Mouse (Mus musculus): ENCODE data around the gene Endov. TPM values are rescaled to one million over a fixed set of nuclear protein-coding genes. Genes with fewer than 3 reads are reported as not detected.

The Endov gene
- polyA plus RNA-seq, 2 experiments, result 4.3 to 5.1 TPM

DNA sequence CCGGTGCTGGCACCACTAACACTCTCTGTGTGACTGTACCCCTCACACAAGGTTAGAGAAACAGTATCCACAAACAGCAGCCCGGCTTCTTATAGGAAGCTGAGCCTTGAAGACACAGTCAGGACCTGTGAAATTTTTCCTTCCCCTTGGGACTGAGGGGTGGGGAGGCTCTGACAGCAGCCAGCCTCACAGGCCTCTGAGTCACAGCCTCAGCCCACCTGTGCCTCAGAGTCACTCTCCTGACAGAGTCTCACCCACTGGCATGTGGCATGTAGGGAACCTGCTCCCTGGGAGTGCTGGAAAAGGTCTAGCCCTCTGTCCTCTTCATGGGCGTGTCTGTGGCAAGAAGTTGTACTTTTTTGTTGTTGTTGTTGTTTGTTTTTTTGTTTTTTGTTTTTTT is 60.3 kb downstream of the Endov start:
- no peak for DNase-seq (ENCODE audit: low read depth in 3 of 3, low spot score in 3 of 3)
- H3K4me2 ChIP-seq (ENCODE audit: low read depth), result no peak overlapping the region
- no peak for ATAC-seq (ENCODE audit: insufficient read depth)
- no peak overlapping the region for H3K4me3 ChIP-seq (ENCODE audit: insufficient read depth in 1 of 2, low read depth in 2 of 2, low read length in 2 of 2)
- no peaks in the 10 kb centered on the region for H3K36me3 ChIP-seq (replicated peaks; ENCODE audit: control insufficient read depth, insufficient read depth, low read depth)
- H3K4me1 ChIP-seq (replicated peaks; ENCODE audit: control insufficient read depth in 2 of 2, insufficient read depth in 2 of 2, low read length in 1 of 2), result peaks cover 0 to 4% of the 10 kb centered on the region in 2 experiments; a peak in 2 of 4 replicates
- peaks cover 46% of the 10 kb centered on the region for H3K27me3 ChIP-seq (ENCODE audit: control insufficient read depth, insufficient read depth, low read length)
- TF ChIP-seq CTCF (IDR thresholded peaks at IDR 0.05; ENCODE audit: low read depth), result no peak
- no peak for TF ChIP-seq EP300 (IDR thresholded peaks at IDR 0.05; ENCODE audit: low read depth)
- H3K9me3 ChIP-seq (ENCODE audit: control insufficient read depth, low read length), result no peaks in the 10 kb centered on the region
- H3K9ac ChIP-seq (replicated peaks), result no peak overlapping the region
- H3K27ac ChIP-seq, result no peak overlapping the region
- 36% methylated on average over 3 of the region's 3 CpGs for WGBS (ENCODE audit: insufficient replicate concordance)

DNA sequence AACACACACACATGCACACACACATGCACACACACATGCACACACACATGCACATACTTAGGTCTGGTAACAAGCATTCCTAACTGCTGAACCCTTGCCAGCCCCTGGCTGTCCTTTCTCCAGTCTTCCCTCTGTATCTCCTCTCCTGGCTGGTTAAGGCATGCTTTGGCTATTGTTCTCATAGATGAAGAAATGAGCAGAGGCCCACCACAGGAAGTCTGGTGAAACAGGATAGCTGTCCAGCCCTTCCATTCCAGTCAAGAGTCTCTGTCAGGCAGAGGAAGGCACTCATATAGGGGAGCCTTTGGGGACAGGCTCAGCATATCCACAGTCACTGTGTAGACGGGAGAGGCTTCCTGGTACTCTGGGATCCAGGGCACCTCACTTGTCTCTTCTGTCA is 61.2 kb downstream of the Endov start:
- Histone ChIP-seq H3K4me1 (replicated peaks; ENCODE audit: control insufficient read depth in 2 of 2, insufficient read depth in 2 of 2, low read length in 1 of 2) (peaks cover 0 to 4% of the 10 kb centered on the region in 2 experiments; a peak in 2 of 4 replicates), H3K27ac (no peak overlapping the region), H3K4me2 (ENCODE audit: low read depth) (no peak overlapping the region), H3K9me3 (ENCODE audit: control insufficient read depth, low read length) (no peaks in the 10 kb centered on the region), H3K27me3 (ENCODE audit: control insufficient read depth, insufficient read depth, low read length) (peaks cover 38% of the 10 kb centered on the region), H3K4me3 (ENCODE audit: insufficient read depth in 1 of 2, low read depth in 2 of 2, low read length in 2 of 2) (no peak overlapping the region), H3K36me3 (replicated peaks; ENCODE audit: control insufficient read depth, insufficient read depth, low read depth) (no peaks in the 10 kb centered on the region), H3K9ac (replicated peaks) (no peak overlapping the region)
- DNase-seq (ENCODE audit: low read depth in 3 of 3, low spot score in 3 of 3), result no peak
- TF ChIP-seq CTCF (IDR thresholded peaks at IDR 0.05; ENCODE audit: low read depth) (no peak), EP300 (IDR thresholded peaks at IDR 0.05; ENCODE audit: low read depth) (no peak)
- WGBS (ENCODE audit: insufficient replicate concordance), result 0% methylated on average over 1 of the region's 1 CpGs
- ATAC-seq (ENCODE audit: insufficient read depth), result no peak

DNA sequence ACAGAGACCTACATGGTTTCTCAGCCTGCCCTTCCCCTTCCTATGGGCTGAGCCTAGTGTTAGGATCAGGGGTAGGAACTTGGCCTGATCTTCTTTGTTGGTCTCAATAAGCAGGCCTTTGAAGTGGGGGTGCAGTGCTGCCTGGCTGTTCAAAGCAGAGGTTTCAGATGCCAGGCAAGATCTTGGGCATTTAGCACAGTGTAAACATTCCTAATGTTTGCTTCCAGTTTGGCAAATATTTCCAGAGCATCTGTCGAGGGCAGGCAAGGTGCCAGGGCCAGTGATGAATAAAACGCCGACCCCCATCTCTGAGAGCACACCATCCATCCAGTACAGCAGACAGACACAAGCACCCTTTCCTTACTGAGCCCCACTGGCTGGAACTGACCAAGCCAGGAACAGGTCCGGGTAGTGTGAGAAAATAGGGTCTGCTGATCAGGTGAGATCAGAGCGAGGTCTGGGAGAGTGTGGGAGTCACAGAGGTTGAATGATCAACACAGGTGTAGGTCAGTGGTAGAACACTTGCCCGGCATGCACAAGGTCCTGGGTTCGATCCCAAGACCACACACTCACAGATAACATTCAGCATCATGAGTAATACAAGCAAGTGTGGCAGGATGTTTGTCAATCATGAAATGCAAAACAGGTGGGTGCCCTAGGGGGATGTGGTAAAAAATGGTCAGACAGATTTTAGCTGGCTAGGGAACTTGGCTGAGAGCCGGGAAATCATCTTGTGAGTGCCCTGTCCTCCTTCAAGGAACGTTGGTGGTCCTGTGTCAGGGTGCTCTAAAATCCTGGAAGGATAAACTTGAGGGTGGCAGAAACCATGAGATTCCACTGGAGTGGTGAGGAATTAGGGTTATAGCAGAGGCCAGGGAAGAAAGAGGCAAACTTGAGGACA is 62.0 kb downstream of the Endov start:
- H3K4me1 ChIP-seq (replicated peaks; ENCODE audit: control insufficient read depth in 2 of 2, insufficient read depth in 2 of 2, low read length in 1 of 2), result peaks cover 0 to 4% of the 10 kb centered on the region in 2 experiments; a peak in 2 of 4 replicates
- no peak overlapping the region for H3K27ac ChIP-seq
- H3K9me3 ChIP-seq (ENCODE audit: control insufficient read depth, low read length), result no peaks in the 10 kb centered on the region
- H3K27me3 ChIP-seq (ENCODE audit: control insufficient read depth, insufficient read depth, low read length), result peaks cover 29% of the 10 kb centered on the region
- no peak for ATAC-seq (ENCODE audit: insufficient read depth)
- no peak overlapping the region for H3K9ac ChIP-seq (replicated peaks)
- H3K36me3 ChIP-seq (replicated peaks; ENCODE audit: control insufficient read depth, insufficient read depth, low read depth), result no peaks in the 10 kb centered on the region
- no peak for DNase-seq (ENCODE audit: low read depth in 3 of 3, low spot score in 3 of 3)
- no peak overlapping the region for H3K4me2 ChIP-seq (ENCODE audit: low read depth)
- no peak overlapping the region for H3K4me3 ChIP-seq (ENCODE audit: insufficient read depth in 1 of 2, low read depth in 2 of 2, low read length in 2 of 2)
- 47% methylated on average over 9 of the region's 9 CpGs for WGBS (ENCODE audit: insufficient replicate concordance)
- no peak for TF ChIP-seq EP300 (IDR thresholded peaks at IDR 0.05; ENCODE audit: low read depth)
- no peak for TF ChIP-seq CTCF (IDR thresholded peaks at IDR 0.05; ENCODE audit: low read depth)

DNA sequence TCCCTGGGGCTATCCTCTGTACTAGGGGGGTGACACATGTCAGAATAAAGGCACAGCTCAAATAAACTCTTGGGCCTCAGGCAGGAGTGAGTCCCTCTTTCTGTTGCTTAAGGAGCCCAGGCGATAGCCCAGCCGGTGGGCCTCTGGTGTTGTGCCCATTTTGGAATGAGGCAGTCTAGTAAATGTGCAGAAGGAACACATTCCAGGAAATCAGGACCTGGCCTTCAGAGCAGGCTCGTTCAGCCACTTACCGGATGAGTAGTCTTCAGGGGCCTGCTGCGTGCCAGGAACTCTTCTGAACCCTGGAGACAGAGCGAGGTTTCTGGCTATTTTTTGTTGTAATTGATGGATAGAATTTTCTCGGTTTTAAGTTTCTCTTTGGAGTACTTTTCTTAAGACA is 63.6 kb downstream of the Endov start:
- Histone ChIP-seq H3K27me3 (ENCODE audit: control insufficient read depth, insufficient read depth, low read length) (peaks cover 14% of the 10 kb centered on the region), H3K4me3 (ENCODE audit: insufficient read depth in 1 of 2, low read depth in 2 of 2, low read length in 2 of 2) (no peak overlapping the region), H3K4me1 (replicated peaks; ENCODE audit: control insufficient read depth in 2 of 2, insufficient read depth in 2 of 2, low read length in 1 of 2) (peaks cover 0 to 4% of the 10 kb centered on the region in 2 experiments; a peak in 2 of 4 replicates), H3K9me3 (ENCODE audit: control insufficient read depth, low read length) (no peaks in the 10 kb centered on the region), H3K36me3 (replicated peaks; ENCODE audit: control insufficient read depth, insufficient read depth, low read depth) (no peaks in the 10 kb centered on the region), H3K4me2 (ENCODE audit: low read depth) (no peak overlapping the region), H3K9ac (replicated peaks) (no peak overlapping the region), H3K27ac (no peak overlapping the region)
- DNase-seq (ENCODE audit: low read depth in 3 of 3, low spot score in 3 of 3) (no peak), ATAC-seq (ENCODE audit: insufficient read depth) (no peak)
- TF ChIP-seq CTCF (IDR thresholded peaks at IDR 0.05; ENCODE audit: low read depth) (no peak), EP300 (IDR thresholded peaks at IDR 0.05; ENCODE audit: low read depth) (no peak)
- 62% methylated on average over 7 of the region's 7 CpGs for WGBS (ENCODE audit: insufficient replicate concordance)

DNA sequence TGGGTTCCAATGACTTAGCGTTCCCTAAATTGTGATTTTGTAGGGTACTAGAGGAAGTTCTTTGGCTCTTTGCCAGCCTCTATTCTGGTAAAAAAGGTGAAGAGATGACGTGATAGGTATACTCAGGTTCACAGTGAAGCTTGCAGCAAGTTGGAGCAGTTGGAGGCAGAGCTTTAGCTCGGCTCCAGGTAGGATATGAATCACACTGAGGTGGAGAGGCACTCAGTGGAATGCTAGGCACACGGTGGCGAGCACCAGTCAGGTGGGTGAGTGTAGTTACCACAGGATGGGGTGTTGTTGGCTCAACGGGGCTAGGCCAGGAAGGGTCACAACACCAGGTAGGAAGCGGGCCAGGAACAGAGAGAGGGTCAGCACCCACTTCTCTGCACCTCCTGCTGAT is 64.0 kb downstream of the Endov start:
- WGBS (ENCODE audit: insufficient replicate concordance), result 55% methylated on average over 7 of the region's 7 CpGs
- Histone ChIP-seq H3K4me1 (replicated peaks; ENCODE audit: control insufficient read depth in 2 of 2, insufficient read depth in 2 of 2, low read length in 1 of 2) (peaks cover 0 to 4% of the 10 kb centered on the region in 2 experiments; a peak in 2 of 4 replicates), H3K27me3 (ENCODE audit: control insufficient read depth, insufficient read depth, low read length) (peaks cover 9% of the 10 kb centered on the region), H3K4me2 (ENCODE audit: low read depth) (no peak overlapping the region), H3K9me3 (ENCODE audit: control insufficient read depth, low read length) (no peaks in the 10 kb centered on the region), H3K27ac (no peak overlapping the region), H3K4me3 (ENCODE audit: insufficient read depth in 1 of 2, low read depth in 2 of 2, low read length in 2 of 2) (no peak overlapping the region), H3K9ac (replicated peaks) (no peak overlapping the region), H3K36me3 (replicated peaks; ENCODE audit: control insufficient read depth, insufficient read depth, low read depth) (no peaks in the 10 kb centered on the region)
- TF ChIP-seq EP300 (IDR thresholded peaks at IDR 0.05; ENCODE audit: low read depth) (no peak), CTCF (IDR thresholded peaks at IDR 0.05; ENCODE audit: low read depth) (no peak)
- DNase-seq (ENCODE audit: low read depth in 3 of 3, low spot score in 3 of 3), result no peak
- ATAC-seq (ENCODE audit: insufficient read depth), result no peak

Measured in liver, embryonic 14.5 days (tissue).